Mouse (Mus musculus) adrenal gland, adult 2 months (tissue): ENCODE data around the gene Amfr. TPM values are rescaled to one million over a fixed set of nuclear protein-coding genes. Genes with fewer than 3 reads are reported as not detected.
A peak's percentile ranks its signal among the peaks of the same experiment; 100 is the strongest.

ENCODE experiments used
- DNase-seq: peaks from one replicate; pipeline ENCODE4 v3.0.0; 2021
- microRNA-seq, 2 experiments: library from miRNA; unstranded; fragments of <30 nt; microRNA quantifications; one replicate each; pipeline ENCODE4 v1.2.0; 2021
- polyA plus RNA-seq: library from polyadenylated mRNA; depleted of rRNA; stranded (reverse); fragments of >200 nt; gene quantifications from 2 replicates; pipeline ENCODE4 v1.2.3, GENCODE M21; 2012; rRNA removed
- total RNA-seq, 2 experiments: library from RNA; stranded (reverse); gene quantifications; 2 replicates each; pipeline ENCODE4 v1.2.3; 2021

Gene Amfr
- total and polyA plus RNA-seq, 3 experiments, result 234 to 363 (median 239) TPM

DNA sequence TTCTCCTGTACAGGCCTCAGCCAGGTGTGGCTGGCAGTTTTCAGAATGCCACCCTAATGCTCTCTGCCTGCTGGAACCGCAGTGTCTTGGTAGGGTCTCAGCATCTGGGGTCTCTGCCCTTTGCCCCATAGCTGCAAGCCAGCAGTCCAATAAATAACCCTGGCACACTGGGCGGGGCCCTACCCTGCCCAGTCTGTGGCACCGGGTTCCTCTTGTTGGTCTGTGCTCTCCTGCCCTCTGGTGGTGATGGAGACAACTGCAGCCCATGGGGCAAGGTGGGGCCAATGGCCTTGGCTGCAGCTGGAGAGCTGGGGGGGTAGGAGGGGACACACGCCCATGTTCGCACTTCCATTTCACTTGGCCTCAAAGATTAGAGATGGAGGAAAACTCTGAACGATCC lies 79.8 kb downstream of the Amfr start:
- DNase-seq, result peak; percentile 77

DNA sequence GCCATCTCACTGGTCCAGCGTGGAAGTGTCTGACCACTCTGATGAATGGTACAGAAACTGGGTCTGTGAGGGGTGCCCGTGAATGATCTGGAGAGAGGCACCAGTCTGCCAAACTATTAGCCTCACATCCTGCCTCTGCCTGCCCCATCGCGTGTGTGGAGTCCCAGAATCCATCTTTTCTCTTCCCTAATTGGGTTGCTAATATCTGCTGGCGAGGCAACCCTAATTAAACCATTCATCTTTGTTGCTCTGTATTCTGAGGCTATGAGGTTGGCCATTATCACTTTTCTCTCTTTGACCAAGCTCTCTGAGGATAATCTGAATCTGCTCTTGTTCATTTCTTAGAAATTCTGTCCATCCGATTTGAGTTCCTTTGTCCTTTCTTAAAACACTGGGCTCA lies 81.3 kb downstream of the Amfr start:
- no peak for DNase-seq

DNA sequence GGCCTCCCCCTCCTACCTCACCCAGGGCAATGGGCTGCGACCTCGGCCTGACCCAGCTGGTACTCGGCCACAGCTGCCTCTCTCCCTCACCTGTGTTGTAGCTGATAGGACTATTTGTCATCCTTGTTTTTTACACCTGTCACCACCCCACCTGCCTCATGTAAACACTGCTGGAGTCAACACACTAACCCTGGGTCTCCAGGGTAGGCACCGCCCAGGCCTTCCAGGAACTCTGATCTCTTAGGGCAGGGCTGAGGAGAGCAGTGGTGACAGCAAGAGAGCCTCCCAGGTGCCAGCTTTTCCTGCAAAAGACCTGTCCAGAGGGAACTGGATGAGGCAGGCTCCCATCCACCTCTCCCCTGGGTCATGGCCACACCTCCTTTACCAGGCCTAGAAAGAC lies 83.4 kb downstream of the Amfr start:
- no peak for DNase-seq

DNA sequence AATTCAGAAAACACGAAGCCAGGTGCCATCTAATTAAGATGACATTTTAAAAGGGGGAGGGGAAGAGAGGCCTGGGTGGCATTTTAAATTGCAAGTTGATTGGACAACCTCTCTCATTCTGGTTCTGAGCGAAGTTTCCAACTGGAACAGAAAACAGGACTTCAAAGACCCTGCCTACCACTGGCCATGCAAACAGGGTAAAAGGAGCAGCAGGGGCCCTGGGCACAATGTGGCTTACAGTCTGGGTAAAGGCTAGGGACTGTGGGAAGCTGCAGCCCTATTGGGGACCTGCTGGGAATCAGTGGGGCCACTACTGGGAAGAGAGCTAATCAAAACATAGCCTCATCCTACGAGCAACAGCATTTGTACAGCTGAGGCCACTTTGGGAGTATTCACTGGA lies 87.1 kb downstream of the Amfr start:
- no peak for DNase-seq

GRCm38 (mm10) chr8:93923897-93924334 lies 88.7 kb downstream of the Amfr start:
- DNase-seq, result no peak

Small RNAs within 50 kb of the gene (microRNA-seq; reads per million reads assigned to microRNA genes)
- gene Gm24159, result 0 reads per million in 2 experiments

Other genes starting within 250 kb of the Amfr start
- 10 to 100 TPM; 31.7 to 35.3 TPM for gene Gnao1, start 202.9 kb downstream of the Amfr start, total RNA-seq
- 22.8 and 23.8 TPM in 2 replicates for gene Gnao1, start 202.9 kb downstream of the Amfr start, polyA plus RNA-seq
- gene Nudt21, start 24.2 kb upstream of the Amfr start, total RNA-seq, result 10 to 100 TPM; 34.7 to 36.9 TPM
- 150 and 174 TPM in 2 replicates for gene Nudt21, start 24.2 kb upstream of the Amfr start, polyA plus RNA-seq
- gene Ogfod1, start 24.4 kb upstream of the Amfr start, total RNA-seq, result 10 to 100 TPM; 20.1 to 22.3 TPM
- 2.4 TPM in 2 replicates for gene Ogfod1, start 24.4 kb upstream of the Amfr start, polyA plus RNA-seq
- gene Bbs2, start 86.1 kb upstream of the Amfr start, total RNA-seq, result 10 to 100 TPM; 17.1 to 18.1 TPM
- gene Bbs2, start 86.1 kb upstream of the Amfr start, polyA plus RNA-seq, result 26.5 and 31.0 TPM in 2 replicates
- gene Mt4, start 124.4 kb upstream of the Amfr start, total RNA-seq, result not detected
- gene Mt4, start 124.4 kb upstream of the Amfr start, polyA plus RNA-seq, result not detected in 2 replicates
- 1 to 10 TPM; 4.1 to 4.7 TPM for gene Mt3, start 139.8 kb upstream of the Amfr start, total RNA-seq
- gene Mt3, start 139.8 kb upstream of the Amfr start, polyA plus RNA-seq, result 1.0 and 1.9 TPM in 2 replicates
- 100 to 1,000 TPM; 158 to 202 TPM for gene Mt2, start 159.8 kb upstream of the Amfr start, total RNA-seq
- 19.3 and 19.6 TPM in 2 replicates for gene Mt2, start 159.8 kb upstream of the Amfr start, polyA plus RNA-seq
- gene Mt1, start 166.2 kb upstream of the Amfr start, total RNA-seq, result 100 to 1,000 TPM; 282 to 394 TPM
- gene Mt1, start 166.2 kb upstream of the Amfr start, polyA plus RNA-seq, result 895 and 922 TPM in 2 replicates
- gene Nup93, start 201.7 kb upstream of the Amfr start, total RNA-seq, result 10 to 100 TPM; 12.3 to 17.5 TPM
- 5.3 and 5.4 TPM in 2 replicates for gene Nup93, start 201.7 kb upstream of the Amfr start, polyA plus RNA-seq